Mouse (Mus musculus) liver, adult 2 months (tissue): Measurements from ENCODE around the gene Trhr2.

ENCODE experiments used
- CTCF ChIP-seq: fragments of 200-500 bp; IDR thresholded peaks from 2 replicates; pipeline ENCODE4 v1.5.1; 2011; ENCODE audit warnings: low read depth, low read length, control low read depth
- POLR2A ChIP-seq: fragments of 200-500 bp; IDR thresholded peaks from 2 replicates; pipeline ENCODE4 v1.6.1; 2011; ENCODE audit warnings: low read length, control low read depth; ENCODE audit not compliant: insufficient read depth; ENCODE audit errors: extremely low read depth

DNA sequence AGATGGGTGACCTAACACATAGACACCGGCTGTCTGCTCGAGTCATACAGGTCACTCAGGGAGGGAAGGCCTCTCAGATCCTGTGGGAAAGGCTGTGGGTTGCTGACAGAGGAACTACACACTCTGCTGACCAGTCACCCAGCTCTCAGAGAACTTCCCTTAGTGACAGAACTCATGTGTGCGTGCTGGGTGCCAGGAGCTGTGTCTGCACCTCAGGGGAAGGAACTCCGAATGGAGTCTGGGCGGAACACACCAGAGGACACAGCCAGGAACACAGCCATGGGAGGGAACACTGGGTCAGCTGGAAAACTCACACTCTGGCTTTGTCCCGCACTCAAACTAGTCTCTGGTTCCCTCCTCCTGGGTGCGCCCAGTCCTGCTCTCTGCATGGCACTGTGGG lies 47.1 kb upstream of the Trhr2 start:
- TF ChIP-seq CTCF (no peak), POLR2A (no peak)
